Mouse (Mus musculus) ES-E14 (cell line): Measurements from ENCODE around the gene Vwf.

Experiments
- HCFC1 ChIP-seq: IDR thresholded peaks from 2 replicates; pipeline ENCODE4 v1.6.1; 2012; ENCODE audit warnings: low read length, inconsistent platforms, borderline replicate concordance; ENCODE audit not compliant: insufficient read depth
- ZC3H11A ChIP-seq: IDR thresholded peaks from 2 replicates; pipeline ENCODE4 v1.6.1; 2012; ENCODE audit warnings: low read depth, mild to moderate bottlenecking, inconsistent platforms, low read length, borderline replicate concordance

DNA sequence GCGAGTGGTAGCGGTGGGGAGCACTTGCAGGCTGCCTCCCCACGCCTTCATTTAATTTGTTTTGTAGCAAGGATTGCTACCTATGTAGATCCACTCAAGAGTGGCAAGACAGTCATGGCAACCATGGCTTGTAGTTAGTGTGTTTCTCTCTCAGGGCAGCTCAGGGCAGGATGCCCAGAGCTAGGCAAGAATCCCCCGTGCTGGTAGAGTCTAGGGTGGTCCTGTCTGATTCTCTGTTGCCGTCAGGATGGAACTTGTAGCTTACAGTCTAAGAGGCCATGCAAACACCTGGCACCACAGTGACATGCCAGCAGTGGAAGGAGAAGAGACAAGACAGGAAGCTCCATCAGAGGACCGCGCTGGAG is 32.1 kb downstream of the Vwf start:
- TF ChIP-seq HCFC1 (no peak), ZC3H11A (no peak)
